7 mouse cellular contexts compared by ENCODE assay signal in the genomic region with DNA sequence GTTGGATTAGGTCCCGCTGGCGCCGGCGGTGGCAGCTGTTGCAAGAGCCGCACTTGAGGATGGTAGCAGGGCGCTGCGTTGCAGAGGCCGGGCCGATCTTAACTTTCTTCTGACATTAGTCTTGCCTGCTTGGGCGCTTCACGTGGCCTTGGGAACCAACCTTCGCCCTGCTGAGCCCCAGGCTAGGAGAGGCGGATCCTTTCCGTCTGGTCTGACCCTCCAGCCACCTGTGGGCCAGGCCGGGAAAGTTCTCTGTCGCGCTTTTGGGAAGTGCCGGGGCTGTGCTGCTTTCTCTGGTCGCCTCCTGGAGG. TPM values are rescaled to one million over a fixed set of nuclear protein-coding genes. Genes with fewer than 3 reads are reported as not detected.
DNase-seq lines count a peak whose midpoint lies in the region; ATAC-seq and TF ChIP-seq lines count a peak whose summit lies in the region.

A gene (minus strand): TSS at position 223 of the 311 bp plus-strand sequence.

- peaks cover 9 to 11% of the 10 kb centered on the region in 2 experiments; a peak in 3 of 4 replicates for H3K4me1 ChIP-seq in heart, embryonic 14.5 days (ENCODE audit: control insufficient read depth in 2 of 2, insufficient read depth in 2 of 2, low read length in 2 of 2)
- H3K4me1 ChIP-seq in kidney, postnatal 0 days (replicated peaks; ENCODE audit: insufficient read depth, low read length), result no peaks in the 10 kb centered on the region
- H3K4me1 ChIP-seq in small intestine, adult 2 months (ENCODE audit: control insufficient read depth, insufficient read depth, insufficient read length, low read length), result peaks cover 17% of the 10 kb centered on the region

- DNase-seq in adrenal gland, postnatal 25 days, result peak; percentile 89
- peak; percentile 25 for DNase-seq in kidney, postnatal 0 days (ENCODE audit: low spot score)
- peak; percentile 71 to 80 for DNase-seq in lung, postnatal 4 days
- no peak for DNase-seq in right cerebral cortex, adult 2 months (ENCODE audit: low spot score in 2 of 2)

- peak within 1 kb of the TSS; percentile 87 for H3K4me2 ChIP-seq in heart, embryonic 14.5 days (ENCODE audit: low read length)
- peak within 1 kb of the TSS; percentile 57 for H3K4me2 ChIP-seq in kidney, postnatal 0 days (ENCODE audit: low read length)

- H3K9me3 ChIP-seq in heart, embryonic 14.5 days (ENCODE audit: control insufficient read depth, low read length), result no peaks in the 10 kb centered on the region
- no peaks in the 10 kb centered on the region for H3K9me3 ChIP-seq in kidney, postnatal 0 days (replicated peaks; ENCODE audit: low read length)

- TF ChIP-seq POLR2A in small intestine, adult 2 months (IDR thresholded peaks at IDR 0.05; ENCODE audit: low read depth, low read length), result no peak

- H3K36me3 ChIP-seq in heart, embryonic 14.5 days (ENCODE audit: control insufficient read depth, insufficient read depth, low read length), result no peaks in the 10 kb centered on the region
- H3K36me3 ChIP-seq in kidney, postnatal 0 days (ENCODE audit: insufficient read depth, low read length), result no peaks in the 10 kb centered on the region
- no peaks in the 10 kb centered on the region for H3K36me3 ChIP-seq in small intestine, adult 2 months (ENCODE audit: control insufficient read depth, insufficient read depth, low read length)

- TF ChIP-seq CTCF in kidney, postnatal 0 days (IDR thresholded peaks at IDR 0.05; ENCODE audit: low read depth), result no peak
- no peak for TF ChIP-seq CTCF in small intestine, adult 2 months (IDR thresholded peaks at IDR 0.05; ENCODE audit: extremely low read depth, insufficient read length, insufficient replicate concordance, low read depth, low read length)

- peak within 1 kb of the TSS; percentile 40 to 47 for H3K4me3 ChIP-seq in heart, embryonic 14.5 days (ENCODE audit: control insufficient read depth in 1 of 2, insufficient read depth in 1 of 2, low read depth in 1 of 2, low read length in 2 of 2)
- H3K4me3 ChIP-seq in kidney, postnatal 0 days (replicated peaks; ENCODE audit: low read depth, low read length), result peak within 1 kb of the TSS; percentile 23; the same call in 1 of the 2 replicates
- peak within 1 kb of the TSS; percentile 71 for H3K4me3 ChIP-seq in small intestine, adult 2 months (ENCODE audit: low read depth, low read length)

- 3% methylated on average over 19 of the region's 19 CpGs for WGBS in heart, embryonic 14.5 days
- whole genome bisulfite sequencing in kidney, postnatal 0 days, result 4% methylated on average over 19 of the region's 19 CpGs
- 4% methylated on average over 19 of the region's 19 CpGs for WGBS in small intestine, adult 2 months

- no peak for ATAC-seq in erythroblast, adult 5-6 weeks (replicated peaks; ENCODE audit: low FRiP score, poor library complexity, severe bottlenecking)
- no peak for ATAC-seq in heart, embryonic 14.5 days (ENCODE audit: insufficient number of reproducible peaks, insufficient read depth, low FRiP score, low read depth)
- ATAC-seq in kidney, postnatal 0 days (replicated peaks; ENCODE audit: low FRiP score, low read depth), result no peak; the same call in 1 of the 2 replicates

- H3K9ac ChIP-seq in heart, embryonic 14.5 days (ENCODE audit: low read length), result peak within 1 kb of the TSS; percentile 69
- H3K9ac ChIP-seq in kidney, postnatal 0 days (ENCODE audit: low read depth, low read length), result peak within 1 kb of the TSS; percentile 49; the same call in 1 of the 2 replicates

- no peak within 1 kb of the TSS for H3K27ac ChIP-seq in heart, embryonic 14.5 days (replicated peaks in 1 of 2; ENCODE audit: control insufficient read depth in 1 of 2, insufficient read depth in 1 of 2, low read depth in 2 of 2, low read length in 2 of 2)
- no peak within 1 kb of the TSS for H3K27ac ChIP-seq in kidney, postnatal 0 days
- peak within 1 kb of the TSS; percentile 38 for H3K27ac ChIP-seq in small intestine, adult 2 months (ENCODE audit: insufficient read depth, low read depth, low read length)

- peaks cover 9% of the 10 kb centered on the region; the same call in 1 of the 2 replicates for H3K27me3 ChIP-seq in heart, embryonic 14.5 days (ENCODE audit: control insufficient read depth, insufficient read depth, low read length)
- no peaks in the 10 kb centered on the region for H3K27me3 ChIP-seq in kidney, postnatal 0 days (ENCODE audit: insufficient read depth, low read length)
- no peaks in the 10 kb centered on the region for H3K27me3 ChIP-seq in small intestine, adult 2 months (ENCODE audit: control insufficient read depth, insufficient read depth, low read length)

RNA-seq across cellular contexts. Expression of the gene that starts here (rescaled TPM):
- total RNA-seq in adrenal gland, postnatal 25 days (2021), result 27.3 and 36.0 TPM in 2 replicates
- total RNA-seq in erythroblast, adult 5-6 weeks (2015; ENCODE audit: low replicate concordance), result 44.2 and 65.4 TPM in 2 replicates
- 49.7 and 54.4 TPM in 2 replicates for total RNA-seq in erythroblast, adult 5-6 weeks (2017; ENCODE audit: low replicate concordance)
- polyA plus RNA-seq in heart, embryonic 14.5 days (2014; fragmentation: Nextera tagmentation; extraction: Ambion mirVana), result 6.6 and 7.6 TPM in 2 replicates
- polyA plus RNA-seq in kidney, postnatal 0 days (2015; fragmentation: Nextera tagmentation; extraction: Ambion mirVana), result 5.2 and 7.0 TPM in 2 replicates
- 23.6 and 84.9 TPM in 2 replicates for polyA plus RNA-seq in small intestine, adult 2 months (2012; rRNA removed)

Comparison
In these comparisons a context has a peak if more than half of its experiments do, and no peak if none do; other contexts are left out.
1. DNase-seq: peak in adrenal gland, postnatal 25 days (single experiment), kidney, postnatal 0 days (single experiment) and lung, postnatal 4 days (2 of 2); none in right cerebral cortex, adult 2 months (0 of 2).
2. Peak in every context shown above with its lines, with median percentiles within 50 percentile points of each other: H3K4me3 ChIP-seq.